Mouse (Mus musculus) layer of hippocampus, adult 8-10 months (tissue): Measurements from ENCODE around the gene Snrpd2. TPM values are rescaled to one million over a fixed set of nuclear protein-coding genes. Genes with fewer than 3 reads are reported as not detected.

ENCODE experiments used
- DNase-seq, 2 experiments: peaks; one replicate each; pipeline ENCODE4 v3.0.0; 2022; ENCODE audit warnings: low spot score in 2 of 2
- microRNA-seq, 2 experiments: library from miRNA; unstranded; fragments of <30 nt; microRNA quantifications; one replicate each; pipeline ENCODE4 v1.2.0; 2022
- total RNA-seq, 4 experiments: library from RNA; stranded (reverse); gene quantifications; 2 replicates each; pipeline ENCODE4 v1.2.4; 2022

Snrpd2 gene
- total RNA-seq, 4 experiments from 2014 or later: 75.6 to 82.3 (median 78.2) TPM

- peak in 1 of 2 experiments; percentile 52 for DNase-seq
Measured at GRCm38 (mm10) chr7:19178035-19178434, 28.5 kb downstream of the Snrpd2 start.

- DNase-seq: peak; percentile 79 to 84
Measured at GRCm38 (mm10) chr7:19178443-19179092, 29.0 kb downstream of the Snrpd2 start.

- peak in 1 of 2 experiments; percentile 57 for DNase-seq
Measured at GRCm38 (mm10) chr7:19179173-19179572, 29.7 kb downstream of the Snrpd2 start.

DNA sequence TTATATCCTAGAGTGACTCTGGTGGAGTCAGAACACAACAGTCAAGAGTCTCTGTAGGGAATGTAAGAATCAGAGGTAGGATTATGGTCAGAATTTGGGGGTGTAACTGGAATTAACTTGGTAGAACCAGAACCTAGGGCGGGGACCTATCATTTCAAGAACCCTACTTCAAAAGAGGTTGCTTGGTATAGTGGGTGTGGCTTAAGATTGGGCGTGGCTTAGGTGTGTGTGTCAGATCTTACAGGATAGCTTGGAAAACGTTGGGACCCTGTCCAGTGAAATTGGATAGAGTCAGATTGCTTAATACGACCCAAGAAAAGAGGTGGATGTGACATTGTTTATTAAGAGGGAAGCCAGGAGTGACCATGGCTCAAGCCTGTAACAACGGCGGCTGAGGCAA is 30.4 kb downstream of the Snrpd2 start:
- DNase-seq: no peak

DNA sequence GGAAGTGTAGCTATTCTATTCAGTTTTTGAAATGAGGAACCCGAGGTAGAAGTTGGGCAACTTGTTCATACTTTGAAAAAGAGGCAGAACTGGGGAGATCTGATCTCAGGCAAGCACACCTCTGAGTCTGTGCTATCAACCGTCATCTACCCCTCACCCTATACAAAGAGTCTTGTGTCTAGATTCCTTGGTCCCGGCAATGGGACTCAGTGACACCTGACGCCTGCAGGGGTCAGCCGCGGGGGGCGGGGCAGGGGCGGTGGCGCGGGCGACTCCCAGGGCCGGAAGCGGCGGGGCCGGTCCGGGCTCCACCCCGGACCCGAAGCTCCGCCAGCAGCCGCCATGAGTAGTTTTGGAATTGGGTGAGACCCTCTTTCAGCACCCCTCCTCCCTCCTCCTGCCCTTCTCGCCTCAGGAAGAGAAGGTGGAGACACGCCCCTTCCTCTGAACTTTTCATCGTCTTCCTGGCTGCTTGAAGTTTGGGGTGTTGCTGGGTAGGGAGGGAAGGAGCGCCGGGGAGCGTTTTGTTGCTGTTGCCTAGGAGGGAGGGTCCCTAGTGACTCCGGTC is 31.4 kb downstream of the Snrpd2 start:
- no peak for DNase-seq

GRCm38 (mm10) chr7:19184250-19184649 is 34.7 kb downstream of the Snrpd2 start:
- DNase-seq: no peak

- DNase-seq: no peak
Measured at GRCm38 (mm10) chr7:19184758-19185157, 35.2 kb downstream of the Snrpd2 start.

- DNase-seq: no peak
Measured at GRCm38 (mm10) chr7:19194676-19195075, 45.2 kb downstream of the Snrpd2 start.

- no peak for DNase-seq
Measured at GRCm38 (mm10) chr7:19196676-19197075, 47.2 kb downstream of the Snrpd2 start.

GRCm38 (mm10) chr7:19197985-19198384 is 48.5 kb downstream of the Snrpd2 start:
- no peak for DNase-seq

GRCm38 (mm10) chr7:19201660-19202059 is 52.1 kb downstream of the Snrpd2 start:
- DNase-seq: no peak

- DNase-seq: no peak
Measured at GRCm38 (mm10) chr7:19202065-19202850, 52.7 kb downstream of the Snrpd2 start.

Small RNAs within 50 kb of the gene (microRNA-seq; reads per million reads assigned to microRNA genes)
- 9,716 to 12,901 reads per million in 2 experiments for gene Mir330

Other genes with a start within 250 kb of the Snrpd2 start
- 10 to 100 TPM in 2 of 4 experiments, 1 to 10 TPM in 2; 9.4 to 14.3 (median 11.4) TPM for gene Ccdc61, start 239.3 kb upstream of the Snrpd2 start, total RNA-seq
- 10 to 100 TPM; 71.3 to 76.7 (median 74.6) TPM for gene Nova2, start 223.8 kb upstream of the Snrpd2 start, total RNA-seq
- gene Nanos2, start 162.3 kb upstream of the Snrpd2 start, total RNA-seq: 1 to 10 TPM in 1 of 4 experiments, under 1 TPM in 2, not detected in 1; 0.60 to 1.5 (median 0.91) TPM
- gene Mypop, start 158.5 kb upstream of the Snrpd2 start, total RNA-seq: 10 to 100 TPM; 42.4 to 49.6 (median 45.8) TPM
- 10 to 100 TPM; 47.6 to 49.2 (median 47.9) TPM for gene Irf2bp1, start 145.7 kb upstream of the Snrpd2 start, total RNA-seq
- gene Foxa3, start 126.2 kb upstream of the Snrpd2 start, total RNA-seq: not detected
- 100 to 1,000 TPM; 100 to 113 (median 109) TPM for gene Sympk, start 125.3 kb upstream of the Snrpd2 start, total RNA-seq
- under 1 TPM in 2 of 4 experiments, not detected in 2; 0.41 to 0.61 TPM for gene Rsph6a, start 95.0 kb upstream of the Snrpd2 start, total RNA-seq
- gene Dmwd, start 73.5 kb upstream of the Snrpd2 start, total RNA-seq: 100 to 1,000 TPM; 136 to 144 (median 141) TPM
- 10 to 100 TPM; 35.6 to 55.8 (median 45.3) TPM for gene Dmpk, start 65.9 kb upstream of the Snrpd2 start, total RNA-seq
- gene Six5, start 55.1 kb upstream of the Snrpd2 start, total RNA-seq: 1 to 10 TPM; 2.0 to 3.7 (median 3.6) TPM
- gene Gm4969, start 31.4 kb upstream of the Snrpd2 start, total RNA-seq: under 1 TPM; 0.18 to 0.57 (median 0.31) TPM
- 10 to 100 TPM; 13.3 to 15.1 (median 14.4) TPM for gene Fbxo46, start 29.9 kb upstream of the Snrpd2 start, total RNA-seq
- 10 to 100 TPM; 18.6 to 20.9 (median 20.4) TPM for gene Qpctl, start 431 bp upstream of the Snrpd2 start, total RNA-seq
- 1 to 10 TPM; 1.0 to 1.5 (median 1.2) TPM for gene Gipr, start 16.4 kb downstream of the Snrpd2 start, total RNA-seq
- 100 to 1,000 TPM; 156 to 198 (median 171) TPM for gene Eml2, start 26.7 kb downstream of the Snrpd2 start, total RNA-seq
- 1 to 10 TPM; 1.3 to 2.7 (median 1.8) TPM for gene Gpr4, start 62.8 kb downstream of the Snrpd2 start, total RNA-seq
- 10 to 100 TPM; 33.8 to 45.7 (median 40.7) TPM for gene Opa3, start 78.6 kb downstream of the Snrpd2 start, total RNA-seq
- 10 to 100 TPM; 17.4 to 26.8 (median 19.5) TPM for gene Vasp, start 122.1 kb downstream of the Snrpd2 start, total RNA-seq
- gene Ppm1n, start 130.3 kb downstream of the Snrpd2 start, total RNA-seq: under 1 TPM in 1 of 4 experiments, not detected in 3; 0.28 TPM
- 10 to 100 TPM; 76.6 to 96.7 (median 85.4) TPM for gene Rtn2, start 132.9 kb downstream of the Snrpd2 start, total RNA-seq
- gene Fosb, start 160.3 kb downstream of the Snrpd2 start, total RNA-seq: 10 to 100 TPM in 3 of 4 experiments, 1 to 10 TPM in 1; 5.4 to 13.8 (median 10.7) TPM
- 10 to 100 TPM; 41.9 to 47.8 (median 43.2) TPM for gene Ercc1, start 195.1 kb downstream of the Snrpd2 start, total RNA-seq
- 10 to 100 TPM; 18.3 to 20.2 (median 19.0) TPM for gene Cd3eap, start 209.8 kb downstream of the Snrpd2 start, total RNA-seq
- 1 to 10 TPM; 5.7 to 9.2 (median 8.1) TPM for gene Ppp1r13l, start 210.0 kb downstream of the Snrpd2 start, total RNA-seq
- gene Ercc2, start 232.3 kb downstream of the Snrpd2 start, total RNA-seq: 10 to 100 TPM; 36.0 to 41.5 (median 37.7) TPM